Mouse (Mus musculus): ENCODE data around the gene Aoc2.

DNA sequence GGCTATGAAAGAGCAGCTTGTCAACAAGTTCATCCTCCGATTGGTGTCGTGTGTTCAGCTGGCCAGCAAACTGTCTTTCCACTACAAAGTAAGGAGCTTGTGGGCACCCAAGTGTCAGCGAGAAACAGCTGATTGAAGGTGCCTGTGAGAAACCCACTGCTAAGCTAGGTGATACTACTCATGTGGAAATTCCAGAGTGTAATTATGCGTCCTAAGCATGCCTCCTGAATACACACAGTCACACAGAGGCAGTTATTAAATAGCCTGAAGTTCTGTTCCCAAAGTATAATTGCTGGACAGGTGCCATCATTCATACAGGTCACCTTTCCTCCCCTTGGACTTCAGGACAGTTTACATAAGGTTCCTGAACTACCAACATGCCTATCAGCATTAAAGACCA, 41.1 kb upstream of the Aoc2 start:
- TF ChIP-seq POLR2A (IDR thresholded peaks at IDR 0.05; ENCODE audit: extremely low read depth, insufficient read depth, low read length) (no peak), CTCF (IDR thresholded peaks at IDR 0.05; ENCODE audit: low read depth, low read length) (no peak)

Measured in liver, adult 2 months (tissue).